Mouse (Mus musculus) lung, postnatal 0 days (tissue): ENCODE measurements around the gene Ndufb8. TPM values are rescaled to one million over a fixed set of nuclear protein-coding genes. Genes with fewer than 3 reads are reported as not detected.

ENCODE experiments used
- ATAC-seq: fragments of 200-750 bp; cut with Nextera tagmentation; 2 replicates; pipeline ENCODE4 v1.8.0; 2017; ENCODE audit warnings: moderate library complexity
- DNase-seq: peaks from one replicate; pipeline ENCODE4 v3.0.0-alpha.2; 2016; ENCODE audit warnings: low spot score
- H3K27ac ChIP-seq: fragments of 300-500 bp; sonication (generic); 2 replicates; pipeline ENCODE4 v1.5.1; 2014; ENCODE audit warnings: antibody characterized with exemption, mild to moderate bottlenecking, low read length, mixed read lengths
- H3K27me3 ChIP-seq: fragments of 300-500 bp; sonication (generic); replicated peaks from 2 replicates; pipeline ENCODE4 v1.6.1; 2014; ENCODE audit warnings: low read length, mixed read lengths; ENCODE audit not compliant: insufficient read depth
- H3K36me3 ChIP-seq: fragments of 300-500 bp; sonication (generic); 2 replicates; pipeline ENCODE4 v1.6.1; 2014; ENCODE audit warnings: low read length, mixed read lengths; ENCODE audit not compliant: insufficient read depth
- H3K4me1 ChIP-seq: fragments of 300-500 bp; sonication (generic); 2 replicates; pipeline ENCODE4 v1.6.1; 2014; ENCODE audit warnings: antibody characterized with exemption, low read depth, low read length, mixed read lengths; ENCODE audit not compliant: insufficient read depth
- H3K4me2 ChIP-seq: fragments of 300-500 bp; sonication (generic); replicated peaks from 2 replicates; pipeline ENCODE4 v1.6.1; 2014; ENCODE audit warnings: low read depth, mild to moderate bottlenecking, low read length, moderate library complexity, mixed read lengths
- H3K4me3 ChIP-seq: fragments of 300-500 bp; sonication (generic); 2 replicates; pipeline ENCODE4 v1.5.1; 2014; ENCODE audit warnings: low read depth, low read length
- H3K9ac ChIP-seq: fragments of 300-500 bp; sonication (generic); replicated peaks from 2 replicates; pipeline ENCODE4 v1.6.1; 2014; ENCODE audit warnings: low read depth, mild to moderate bottlenecking
- H3K9me3 ChIP-seq: fragments of 300-500 bp; sonication (generic); 2 replicates; pipeline ENCODE4 v1.6.1; 2016; ENCODE audit warnings: low read length, mixed read lengths
- CTCF ChIP-seq: IDR thresholded peaks from 2 replicates; pipeline ENCODE4 v1.5.1; 2016; ENCODE audit warnings: antibody characterized with exemption, mild to moderate bottlenecking
- EP300 ChIP-seq: IDR thresholded peaks from 2 replicates; pipeline ENCODE4 v1.6.1; 2016; ENCODE audit warnings: antibody characterized with exemption, mild to moderate bottlenecking, control low read depth
- WGBS: fragments of 180-500 bp; shearing (Covaris S2); extraction: QIAGEN DNeasy Blood & Tissue Kit; methylation state at CpG from one replicate; pipeline ENCODE4 v1.1.7; 2014; 5-methylcytosine and 5-hydroxymethylcytosine counted together
- polyA plus RNA-seq: library from polyadenylated mRNA; unstranded; fragments of >200 nt; fragmentation: Nextera tagmentation; extraction: Ambion mirVana; gene quantifications from 2 replicates; pipeline ENCODE4 v1.2.1, GENCODE M21; 2015

Gene Ndufb8
- polyA plus RNA-seq, 1 experiment from 2014 or later: 406 TPM

GRCm38 (mm10) chr19:44519152-44519551 is 36.1 kb downstream of the Ndufb8 start:
- no peaks in the 10 kb centered on the region for H3K36me3 ChIP-seq
- H3K27ac ChIP-seq: no peak overlapping the region
- H3K4me3 ChIP-seq: no peak overlapping the region
- H3K9me3 ChIP-seq: no peaks in the 10 kb centered on the region
- TF ChIP-seq EP300 (peak; percentile 62; the same call in 1 of the 2 replicates), CTCF (peak; percentile 49)
- peaks cover 7% of the 10 kb centered on the region; the same call in 1 of the 2 replicates for H3K27me3 ChIP-seq
- WGBS: 30% methylated on average over 7 of the region's 7 CpGs
- H3K9ac ChIP-seq: no peak overlapping the region
- ATAC-seq (peak; percentile 73), DNase-seq (peak; percentile 81)
- H3K4me2 ChIP-seq: no peak overlapping the region
- H3K4me1 ChIP-seq: 0 out of 2 replicates have a peak, but pooled peaks cover 3% of the 10 kb centered on the region

DNA sequence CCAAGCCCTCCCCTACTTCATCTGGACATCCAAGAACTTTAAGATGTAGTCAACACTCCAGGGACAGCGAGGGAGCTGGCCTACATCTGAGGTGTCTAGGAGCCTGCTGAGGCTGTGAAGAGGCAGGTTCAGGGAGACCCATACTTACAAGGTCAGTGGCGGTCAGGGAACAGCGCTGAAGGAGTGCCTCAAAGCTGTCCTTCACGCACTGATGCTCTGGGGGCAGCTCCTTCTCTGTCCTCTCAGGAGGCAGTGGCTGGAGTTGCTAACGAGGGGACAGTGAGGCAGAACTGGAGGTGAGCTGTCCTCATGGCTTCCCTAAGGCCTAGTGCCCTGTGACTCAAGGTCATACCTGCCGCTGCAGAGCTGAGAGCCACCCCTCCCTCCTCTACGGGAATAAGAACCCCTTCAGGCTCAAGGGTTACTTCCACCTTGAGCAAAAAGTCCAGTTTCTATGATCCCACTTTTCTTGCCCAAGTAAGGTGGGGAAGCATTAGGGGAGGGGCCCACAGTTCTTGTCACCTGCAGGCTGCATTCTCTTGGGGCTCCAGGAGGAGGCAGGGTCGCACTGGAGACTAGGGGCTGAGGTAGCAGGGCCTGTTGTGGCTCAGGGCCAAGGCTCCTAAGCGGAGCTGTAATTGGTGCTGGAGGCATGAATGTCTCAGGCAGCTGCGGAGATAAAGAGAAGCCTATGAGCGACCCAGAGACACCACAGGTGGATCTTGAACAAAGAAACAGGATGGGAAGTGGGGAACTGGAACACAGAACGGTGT is 37.1 kb downstream of the Ndufb8 start:
- WGBS: 58% methylated on average over 12 of the region's 12 CpGs

DNA sequence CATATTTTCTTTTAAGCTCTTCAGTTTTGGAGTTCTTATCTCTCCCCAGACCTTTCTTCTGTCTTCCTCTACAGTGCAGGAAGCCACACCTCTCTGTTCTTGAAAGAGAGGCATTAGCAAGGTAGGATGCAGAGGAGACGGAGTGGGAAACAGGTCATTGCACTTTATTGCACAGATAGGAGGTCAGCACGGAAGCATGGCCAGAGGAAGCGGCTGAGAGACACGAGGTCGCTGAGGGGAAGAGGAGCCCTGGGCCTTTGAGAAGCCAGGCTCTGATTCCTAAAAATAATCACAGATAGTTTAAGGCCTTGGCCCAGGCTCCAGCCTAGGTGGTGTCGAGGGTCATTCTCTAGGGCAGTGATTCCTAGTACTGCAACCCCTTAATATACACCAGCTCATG is 39.5 kb downstream of the Ndufb8 start:
- Histone ChIP-seq H3K27me3 (peaks cover 39% of the 10 kb centered on the region), H3K4me2 (no peak overlapping the region), H3K9ac (no peak overlapping the region), H3K36me3 (no peaks in the 10 kb centered on the region), H3K4me1 (peaks cover 13% of the 10 kb centered on the region; the same call in 1 of the 2 replicates), H3K4me3 (no peak overlapping the region), H3K9me3 (no peaks in the 10 kb centered on the region), H3K27ac (no peak overlapping the region)
- ATAC-seq (no peak), DNase-seq (no peak)
- 55% methylated on average over 6 of the region's 6 CpGs for WGBS
- TF ChIP-seq EP300: no peak
- TF ChIP-seq CTCF: no peak

More for the DNA sequence above, 37.1 kb downstream of the Ndufb8 start:
- Histone ChIP-seq H3K4me2 (no peak overlapping the region), H3K4me3 (no peak overlapping the region), H3K36me3 (no peaks in the 10 kb centered on the region), H3K27ac (no peak overlapping the region), H3K4me1 (0 out of 2 replicates have a peak, but pooled peaks cover 3% of the 10 kb centered on the region), H3K9ac (no peak overlapping the region), H3K27me3 (peaks cover 17% of the 10 kb centered on the region; the same call in 1 of the 2 replicates), H3K9me3 (no peaks in the 10 kb centered on the region)
- TF ChIP-seq EP300: no peak
- TF ChIP-seq CTCF: peak; percentile 50
- ATAC-seq (peak; percentile 29; the same call in 1 of the 2 replicates), DNase-seq (peak; percentile 28)

GRCm38 (mm10) chr19:44514521-44515451 is 40.5 kb downstream of the Ndufb8 start:
- DNase-seq: no peak
- Histone ChIP-seq H3K9ac (no peak overlapping the region), H3K36me3 (no peaks in the 10 kb centered on the region), H3K9me3 (no peaks in the 10 kb centered on the region), H3K4me2 (no peak overlapping the region), H3K4me3 (no peak overlapping the region), H3K27me3 (peaks cover 49% of the 10 kb centered on the region), H3K27ac (no peak overlapping the region), H3K4me1 (peaks cover 13% of the 10 kb centered on the region; the same call in 1 of the 2 replicates)
- WGBS: 12% methylated on average over 14 of the region's 14 CpGs
- ATAC-seq: no peak
- TF ChIP-seq EP300: no peak
- TF ChIP-seq CTCF: 0 out of 2 replicates have a peak, but pooled peaks have one; percentile 4

DNA sequence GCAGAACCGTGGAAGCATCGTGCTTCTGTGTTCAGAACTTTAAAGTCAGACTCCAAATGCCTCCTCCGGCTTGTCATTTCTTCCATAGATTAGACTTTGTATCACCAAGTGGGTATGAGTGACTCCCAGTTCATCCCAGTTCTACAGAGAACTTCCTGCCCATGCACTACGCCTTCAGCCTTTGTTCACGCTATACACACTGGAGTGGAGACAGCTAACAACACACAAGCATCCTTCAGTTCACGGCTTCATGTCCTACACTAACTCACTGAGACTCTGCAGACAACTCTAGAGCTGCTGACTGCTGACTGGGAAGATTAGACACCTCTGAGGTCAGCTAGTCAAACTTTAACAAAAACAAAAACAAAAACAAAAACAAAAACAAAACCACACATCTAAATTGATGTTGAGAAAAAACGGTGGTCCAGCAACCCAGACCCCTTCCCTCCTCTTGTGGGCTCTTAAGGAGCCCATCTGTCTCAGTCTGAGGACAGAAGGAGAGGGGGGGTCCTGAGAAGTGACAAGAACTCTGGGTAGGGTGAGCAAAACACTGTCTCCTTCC is 41.2 kb downstream of the Ndufb8 start:
- Histone ChIP-seq H3K4me3 (no peak overlapping the region), H3K27me3 (peaks cover 51% of the 10 kb centered on the region), H3K9ac (no peak overlapping the region), H3K4me1 (peaks cover 13% of the 10 kb centered on the region; the same call in 1 of the 2 replicates), H3K27ac (no peak overlapping the region), H3K36me3 (no peaks in the 10 kb centered on the region), H3K4me2 (no peak overlapping the region), H3K9me3 (no peaks in the 10 kb centered on the region)
- DNase-seq (no peak), ATAC-seq (no peak)
- WGBS: 33% methylated on average over 7 of the region's 7 CpGs
- TF ChIP-seq CTCF: no peak
- TF ChIP-seq EP300: no peak
